Mouse (Mus musculus) embryonic facial prominence, embryonic 12.5 days (tissue): Measurements from ENCODE around the gene Lrch1. TPM values are rescaled to one million over a fixed set of nuclear protein-coding genes. Genes with fewer than 3 reads are reported as not detected.

Source experiments
- ATAC-seq: fragments of 200-750 bp; cut with Nextera tagmentation; 2 replicates; pipeline ENCODE4 v1.8.0; 2017; ENCODE audit not compliant: insufficient number of reproducible peaks, insufficient read depth, low FRiP score, low TSS enrichment
- H3K27ac ChIP-seq: fragments of 300-500 bp; sonication (generic); 2 replicates; pipeline ENCODE4 v1.5.1; 2016; ENCODE audit warnings: mild to moderate bottlenecking
- H3K27me3 ChIP-seq: fragments of 300-500 bp; sonication (generic); 2 replicates; pipeline ENCODE4 v1.6.1; 2016; ENCODE audit warnings: mild to moderate bottlenecking, moderate library complexity
- H3K36me3 ChIP-seq: fragments of 300-500 bp; sonication (generic); 2 replicates; pipeline ENCODE4 v1.6.1; 2016; ENCODE audit warnings: mild to moderate bottlenecking
- H3K4me1 ChIP-seq: fragments of 300-500 bp; sonication (generic); 2 replicates; pipeline ENCODE4 v1.6.1; 2016
- H3K4me2 ChIP-seq: fragments of 300-500 bp; sonication (generic); replicated peaks from 2 replicates; pipeline ENCODE4 v1.6.1; 2016; ENCODE audit warnings: mild to moderate bottlenecking, moderate library complexity
- H3K4me3 ChIP-seq: fragments of 300-500 bp; sonication (generic); 2 replicates; pipeline ENCODE4 v1.5.1; 2016; ENCODE audit warnings: mild to moderate bottlenecking
- H3K9ac ChIP-seq: fragments of 300-500 bp; sonication (generic); 2 replicates; pipeline ENCODE4 v1.6.1; 2016; ENCODE audit warnings: mild to moderate bottlenecking, moderate library complexity
- H3K9me3 ChIP-seq: fragments of 300-500 bp; sonication (generic); 2 replicates; pipeline ENCODE4 v1.6.1; 2016; ENCODE audit warnings: mild to moderate bottlenecking, moderate library complexity
- WGBS: fragments of 180-500 bp; shearing (Covaris S2); methylation state at CpG from one replicate; pipeline ENCODE4 v1.1.7; 2016; 5-methylcytosine and 5-hydroxymethylcytosine counted together
- polyA plus RNA-seq: library from polyadenylated mRNA; unstranded; fragments of >200 nt; fragmentation: Nextera tagmentation; extraction: Ambion mirVana; gene quantifications from 2 replicates; pipeline ENCODE4 v1.2.1, GENCODE M21; 2016

Lrch1 gene
- polyA plus RNA-seq, 1 experiment from 2014 or later, result 15.7 TPM

DNA sequence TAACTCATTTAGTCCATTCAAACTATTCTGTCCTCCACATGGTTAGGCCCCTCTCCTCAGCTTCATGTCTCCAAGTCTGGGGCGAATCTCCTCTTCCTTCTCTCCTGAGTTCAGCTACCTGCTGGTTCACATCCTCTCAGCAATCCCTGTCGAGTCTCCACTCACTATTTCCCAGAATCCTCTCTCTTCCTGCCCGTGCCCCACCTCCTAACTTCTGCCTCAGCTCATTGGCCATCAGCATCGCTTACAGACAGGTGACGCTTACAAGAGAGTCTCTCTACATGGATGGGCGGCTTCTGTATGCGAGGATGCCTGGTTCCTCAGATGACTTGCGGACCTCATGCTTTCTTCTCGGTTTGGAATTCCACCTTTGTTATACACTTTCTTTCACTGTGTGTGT is 86.2 kb downstream of the Lrch1 start:
- Histone ChIP-seq H3K27ac (no peak overlapping the region), H3K9me3 (no peaks in the 10 kb centered on the region), H3K4me1 (peaks cover 16% of the 10 kb centered on the region), H3K4me2 (no peak overlapping the region), H3K9ac (no peak overlapping the region), H3K27me3 (no peaks in the 10 kb centered on the region), H3K4me3 (no peak overlapping the region), H3K36me3 (no peaks in the 10 kb centered on the region; the same call in 1 of the 2 replicates)
- no peak for ATAC-seq
- WGBS, result 94% methylated on average over 9 of the region's 9 CpGs

DNA sequence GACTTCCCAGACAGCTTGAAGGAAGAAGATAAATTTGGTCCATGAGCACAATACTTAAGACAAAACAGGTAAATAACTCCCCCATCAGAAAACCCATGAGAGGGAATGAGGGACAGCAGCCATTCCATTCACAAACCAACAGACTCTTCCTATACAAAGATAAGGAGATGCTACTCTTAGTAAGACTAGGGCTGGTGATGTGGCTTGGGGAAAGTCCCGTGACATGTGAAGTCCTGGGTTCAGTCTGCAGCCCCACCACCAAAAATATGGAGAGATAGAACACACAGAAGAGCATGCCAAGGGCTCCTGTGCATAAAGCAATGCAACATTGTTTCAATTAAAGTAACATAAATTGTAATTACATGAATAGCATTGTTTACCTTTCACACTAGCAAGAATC is 88.5 kb downstream of the Lrch1 start:
- WGBS, result 96% methylated on average over 1 of the region's 1 CpGs
- no peaks in the 10 kb centered on the region for H3K9me3 ChIP-seq
- ATAC-seq, result no peak

GRCm38 (mm10) chr14:74855429-74855828 is 92.2 kb downstream of the Lrch1 start:
- H3K9ac ChIP-seq, result no peak overlapping the region
- WGBS, result 95% methylated on average over 8 of the region's 8 CpGs
- peaks cover 20% of the 10 kb centered on the region for H3K4me1 ChIP-seq
- H3K36me3 ChIP-seq, result peaks cover 3% of the 10 kb centered on the region; the same call in 1 of the 2 replicates
- no peak overlapping the region for H3K4me3 ChIP-seq
- H3K27ac ChIP-seq, result no peak overlapping the region
- H3K27me3 ChIP-seq, result no peaks in the 10 kb centered on the region
- no peak overlapping the region for H3K4me2 ChIP-seq
- H3K9me3 ChIP-seq, result no peaks in the 10 kb centered on the region
- ATAC-seq, result no peak

More for the DNA sequence above, 88.5 kb downstream of the Lrch1 start:
- no peaks in the 10 kb centered on the region for H3K27me3 ChIP-seq
- no peak overlapping the region for H3K4me2 ChIP-seq
- H3K27ac ChIP-seq, result no peak overlapping the region
- no peak overlapping the region for H3K9ac ChIP-seq
- no peak overlapping the region for H3K4me3 ChIP-seq
- H3K4me1 ChIP-seq, result no peaks in the 10 kb centered on the region
- H3K36me3 ChIP-seq, result peaks cover 3% of the 10 kb centered on the region; the same call in 1 of the 2 replicates

GRCm38 (mm10) chr14:74853759-74854100 is 93.9 kb downstream of the Lrch1 start:
- peaks cover 24% of the 10 kb centered on the region for H3K4me1 ChIP-seq
- 88% methylated on average over 4 of the region's 4 CpGs for WGBS
- H3K27me3 ChIP-seq, result no peaks in the 10 kb centered on the region
- H3K36me3 ChIP-seq, result peaks cover 3% of the 10 kb centered on the region; the same call in 1 of the 2 replicates
- H3K4me2 ChIP-seq, result no peak overlapping the region
- no peak for ATAC-seq
- H3K9ac ChIP-seq, result no peak overlapping the region
- no peaks in the 10 kb centered on the region for H3K9me3 ChIP-seq
- H3K4me3 ChIP-seq, result no peak overlapping the region
- no peak overlapping the region for H3K27ac ChIP-seq

DNA sequence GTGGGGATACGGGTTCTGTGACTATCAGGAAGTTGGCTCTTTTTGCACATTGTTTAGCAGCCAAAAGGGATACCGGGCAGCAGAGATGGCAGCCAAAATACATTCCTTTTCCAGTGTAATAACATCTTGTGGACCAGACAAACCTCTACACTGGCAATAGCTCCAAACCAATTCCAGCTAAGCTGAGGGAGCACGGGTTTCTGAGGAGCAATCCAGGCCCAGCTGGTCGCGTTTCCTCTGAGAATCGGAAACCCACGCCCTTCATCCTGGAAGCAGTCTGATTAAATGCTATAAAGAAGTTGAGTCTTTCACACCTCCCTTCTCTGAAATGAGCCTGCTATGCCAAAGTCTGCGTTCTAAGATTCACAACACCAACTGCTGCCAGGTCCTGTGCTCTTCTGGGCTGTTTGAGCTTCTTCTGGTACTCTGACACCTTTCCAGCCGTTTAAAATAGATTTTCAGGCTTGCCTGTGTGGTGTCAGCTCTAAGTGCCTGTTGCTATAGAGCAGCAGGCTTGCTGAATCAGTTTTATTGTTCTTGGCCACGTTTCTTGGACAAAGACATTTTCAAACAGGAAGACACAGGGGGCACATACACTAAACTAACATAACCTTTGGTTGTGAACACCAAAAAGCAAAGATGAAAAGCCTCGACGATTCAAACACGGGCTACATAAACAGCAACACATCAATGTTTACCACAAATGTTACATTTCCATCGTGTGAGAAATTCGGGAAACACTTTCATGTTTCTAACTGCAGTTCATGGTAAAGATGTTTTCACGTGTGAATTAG is 94.5 kb downstream of the Lrch1 start:
- Histone ChIP-seq H3K27me3 (no peaks in the 10 kb centered on the region), H3K9me3 (no peaks in the 10 kb centered on the region), H3K36me3 (peaks cover 3% of the 10 kb centered on the region; the same call in 1 of the 2 replicates), H3K4me1 (peaks cover 24% of the 10 kb centered on the region), H3K4me2 (no peak overlapping the region; the same call in 1 of the 2 replicates), H3K27ac (peak overlapping the region; percentile 66), H3K4me3 (no peak overlapping the region), H3K9ac (no peak overlapping the region)
- ATAC-seq, result no peak
- 49% methylated on average over 16 of the region's 16 CpGs for WGBS

GRCm38 (mm10) chr14:74851866-74852265 is 95.8 kb downstream of the Lrch1 start:
- 24% methylated on average over 9 of the region's 9 CpGs for WGBS
- no peak for ATAC-seq
- no peaks in the 10 kb centered on the region for H3K9me3 ChIP-seq
- peak overlapping the region; percentile 50; the same call in 1 of the 2 replicates for H3K27ac ChIP-seq
- no peak overlapping the region for H3K9ac ChIP-seq
- peaks cover 3% of the 10 kb centered on the region; the same call in 1 of the 2 replicates for H3K36me3 ChIP-seq
- no peaks in the 10 kb centered on the region for H3K27me3 ChIP-seq
- H3K4me2 ChIP-seq, result no peak overlapping the region
- no peak overlapping the region for H3K4me3 ChIP-seq
- H3K4me1 ChIP-seq, result peaks cover 28% of the 10 kb centered on the region

DNA sequence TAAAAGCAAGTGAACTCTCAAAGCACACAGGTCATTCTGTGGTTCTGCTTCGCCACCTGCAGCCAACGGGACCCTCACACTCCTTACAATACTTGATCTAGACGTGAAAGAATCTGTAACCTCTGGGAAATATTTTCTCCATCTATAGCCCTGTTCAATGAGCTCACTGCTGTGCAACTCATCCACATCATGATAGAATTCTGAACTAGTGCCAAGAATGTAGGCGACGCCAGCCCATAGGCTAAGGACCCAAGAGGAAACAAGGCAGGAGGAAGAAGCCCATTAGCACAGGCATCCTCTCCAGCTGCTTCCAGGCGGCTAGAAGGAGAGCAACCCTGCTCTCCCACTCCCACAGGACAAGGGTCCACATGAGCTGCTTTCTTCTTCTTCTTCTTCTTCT is 98.7 kb downstream of the Lrch1 start:
- Histone ChIP-seq H3K27ac (no peak overlapping the region), H3K4me2 (no peak overlapping the region), H3K36me3 (no peaks in the 10 kb centered on the region), H3K9me3 (no peaks in the 10 kb centered on the region), H3K4me1 (peaks cover 39% of the 10 kb centered on the region), H3K4me3 (no peak overlapping the region), H3K9ac (no peak overlapping the region), H3K27me3 (no peaks in the 10 kb centered on the region)
- 0 out of 2 replicates have a peak, but pooled peaks have one; percentile 39 for ATAC-seq
- 66% methylated on average over 6 of the region's 6 CpGs for WGBS

- Histone ChIP-seq H3K4me2 (no peak overlapping the region), H3K9ac (no peak overlapping the region), H3K27me3 (no peaks in the 10 kb centered on the region), H3K27ac (no peak overlapping the region), H3K36me3 (no peaks in the 10 kb centered on the region), H3K9me3 (no peaks in the 10 kb centered on the region), H3K4me1 (peaks cover 36% of the 10 kb centered on the region), H3K4me3 (no peak overlapping the region)
- no peak for ATAC-seq
- 93% methylated on average over 5 of the region's 5 CpGs for WGBS
These were observed 99.5 kb downstream of the Lrch1 start for GRCm38 (mm10) chr14:74848224-74848623.

- Histone ChIP-seq H3K4me3 (no peak overlapping the region), H3K36me3 (no peaks in the 10 kb centered on the region), H3K27ac (no peak overlapping the region), H3K27me3 (no peaks in the 10 kb centered on the region), H3K4me1 (peaks cover 29% of the 10 kb centered on the region), H3K4me2 (no peak overlapping the region), H3K9ac (no peak overlapping the region), H3K9me3 (no peaks in the 10 kb centered on the region)
- ATAC-seq, result no peak
- 71% methylated on average over 14 of the region's 14 CpGs for WGBS
These were observed 100.2 kb downstream of the Lrch1 start for GRCm38 (mm10) chr14:74847311-74848133.

- Histone ChIP-seq H3K36me3 (no peaks in the 10 kb centered on the region), H3K27ac (peak overlapping the region; percentile 54; the same call in 1 of the 2 replicates), H3K9me3 (no peaks in the 10 kb centered on the region), H3K4me3 (no peak overlapping the region), H3K9ac (no peak overlapping the region), H3K4me1 (peaks cover 20% of the 10 kb centered on the region), H3K4me2 (no peak overlapping the region), H3K27me3 (no peaks in the 10 kb centered on the region)
- no peak for ATAC-seq
- 38% methylated on average over 5 of the region's 5 CpGs for WGBS
These were observed 101.0 kb downstream of the Lrch1 start for GRCm38 (mm10) chr14:74846668-74847067.

- WGBS, result 42% methylated on average over 2 of the region's 2 CpGs
- ATAC-seq, result no peak
- H3K9ac ChIP-seq, result no peak overlapping the region
- no peaks in the 10 kb centered on the region for H3K36me3 ChIP-seq
- H3K4me1 ChIP-seq, result peaks cover 23% of the 10 kb centered on the region
- no peak overlapping the region for H3K27ac ChIP-seq
- no peaks in the 10 kb centered on the region for H3K9me3 ChIP-seq
- H3K4me2 ChIP-seq, result no peak overlapping the region
- no peaks in the 10 kb centered on the region for H3K27me3 ChIP-seq
- H3K4me3 ChIP-seq, result no peak overlapping the region
These were observed 101.9 kb downstream of the Lrch1 start for GRCm38 (mm10) chr14:74845661-74846274.
